Mouse (Mus musculus) A20 (cell line): Measurements from ENCODE around the gene RPS10-NUDT3.

Experiments used
- DNase-seq: peaks from one replicate; pipeline ENCODE4 v3.0.0-alpha.2; 2011; ENCODE audit warnings: low read depth, low spot score

The RPS10-NUDT3 gene

DNA sequence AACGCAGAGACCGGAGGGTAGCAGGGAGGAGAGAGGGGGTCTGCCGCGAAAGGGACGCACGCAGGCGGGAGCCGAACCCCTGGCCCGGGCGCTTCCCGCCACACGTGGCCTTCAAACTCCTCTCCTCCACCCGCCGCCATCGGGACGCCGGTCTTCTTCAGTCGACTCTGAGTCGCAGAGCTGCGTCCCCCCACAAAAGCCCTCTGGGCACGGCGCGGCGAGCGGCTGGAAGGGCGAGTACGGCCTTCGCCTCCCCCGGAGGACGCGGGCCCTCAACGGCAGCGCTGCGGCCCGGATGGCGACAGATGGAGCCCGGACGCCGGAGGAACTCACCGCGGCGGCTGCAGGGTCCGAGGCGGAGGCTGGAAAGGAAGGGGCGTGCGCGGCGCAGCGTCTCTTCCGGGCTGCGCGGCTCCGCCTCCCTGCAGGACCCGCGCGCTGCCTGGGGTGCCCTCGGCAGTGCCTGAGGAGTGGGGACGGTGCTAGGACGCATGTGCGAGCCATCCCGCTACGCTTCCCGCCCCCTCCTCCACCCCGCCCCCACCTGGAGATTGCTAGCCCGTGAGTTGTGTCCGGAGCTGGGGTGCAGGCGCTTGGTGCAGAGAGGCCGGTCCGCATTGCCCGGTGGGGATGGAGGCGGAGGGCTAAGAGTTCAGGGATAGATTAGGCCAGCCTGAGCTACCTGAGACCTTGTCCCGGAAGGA lies at the start of gene RPS10-NUDT3:
Gene RPS10-NUDT3 (minus strand): TSS at position 352 of the 704 bp plus-strand sequence.
- DNase-seq = peak; percentile 94

DNA sequence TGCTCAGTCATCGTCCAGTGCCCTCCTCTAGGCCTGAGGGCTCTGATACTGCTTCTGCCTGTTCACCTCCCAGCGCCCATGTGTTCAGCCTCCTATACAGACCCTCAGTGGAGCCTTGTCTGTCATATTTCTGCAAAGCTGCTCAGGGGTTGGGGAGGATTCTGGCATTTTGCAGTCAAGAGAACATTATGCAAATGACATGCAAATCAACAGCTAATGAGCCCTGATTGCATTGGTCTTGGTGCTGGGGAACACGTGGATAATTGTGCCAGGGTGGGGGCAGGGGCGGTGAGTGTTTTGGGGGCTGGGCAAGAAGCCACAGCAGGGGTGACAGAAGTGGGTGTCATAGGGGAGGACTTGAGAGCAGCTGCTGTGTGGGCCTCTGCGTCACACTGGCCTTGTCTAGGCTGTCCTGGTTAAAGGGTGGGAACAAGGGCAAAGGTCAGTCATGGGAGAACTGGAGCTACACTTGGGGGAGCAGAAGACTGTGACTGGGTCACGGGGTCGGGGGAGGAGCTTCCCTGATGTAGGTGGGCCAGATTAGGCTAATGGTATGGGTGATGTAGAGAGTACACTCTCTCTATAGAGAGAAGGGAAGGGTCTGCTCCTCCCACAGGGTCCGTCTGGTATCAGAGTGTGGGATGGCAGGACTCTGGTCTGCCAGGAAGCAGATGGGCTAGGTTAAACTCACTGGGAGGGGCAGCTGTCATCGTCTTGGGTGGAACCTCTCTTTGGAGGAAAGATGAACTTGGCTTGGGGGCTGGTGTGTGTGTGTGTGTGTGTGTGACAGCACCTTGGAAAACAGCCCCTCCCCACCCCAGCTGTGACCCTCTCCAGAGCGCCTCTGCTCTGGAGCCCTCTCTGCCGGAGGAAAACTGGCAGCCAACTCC lies 44.1 kb upstream of the RPS10-NUDT3 start:
- no peak for DNase-seq

DNA sequence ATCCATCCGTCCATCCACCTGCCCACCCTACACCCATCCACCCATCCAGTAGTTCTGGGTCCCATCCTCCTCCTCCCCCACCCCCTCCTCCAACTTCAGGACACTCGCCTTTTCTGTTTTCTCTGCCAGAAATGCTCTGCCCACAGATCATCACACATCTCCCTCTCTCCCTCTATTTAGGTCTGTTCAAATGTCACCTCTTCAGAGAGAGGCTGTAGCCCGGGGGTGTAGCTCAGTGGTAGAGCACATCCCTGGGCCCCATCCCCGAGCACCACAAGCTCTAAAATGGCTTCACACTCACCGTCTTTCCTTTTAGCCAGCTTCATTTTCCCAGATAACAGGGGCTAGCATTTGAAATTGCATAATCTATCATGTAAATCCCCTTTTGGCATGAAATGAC lies 42.7 kb upstream of the RPS10-NUDT3 start:
- no peak for DNase-seq

DNA sequence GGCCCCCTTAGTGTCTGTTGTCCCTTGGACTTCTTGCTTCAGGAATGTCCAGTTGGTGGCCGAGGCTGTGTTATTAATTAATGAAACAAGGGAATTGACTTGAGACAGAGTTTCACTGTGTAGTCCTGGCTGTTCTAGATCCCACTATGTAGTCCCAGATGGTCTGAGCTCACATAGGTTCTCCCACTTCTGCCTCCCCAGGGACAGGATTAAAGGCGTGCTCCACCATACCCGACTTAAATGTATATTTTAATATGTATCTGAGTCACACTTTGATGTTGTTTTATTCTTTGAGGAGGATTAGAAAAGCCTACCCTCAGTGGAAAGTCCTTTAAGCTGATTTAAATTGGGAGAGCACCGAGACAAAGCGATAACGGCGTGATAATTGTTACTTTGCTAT lies 41.2 kb upstream of the RPS10-NUDT3 start:
- no peak for DNase-seq

DNA sequence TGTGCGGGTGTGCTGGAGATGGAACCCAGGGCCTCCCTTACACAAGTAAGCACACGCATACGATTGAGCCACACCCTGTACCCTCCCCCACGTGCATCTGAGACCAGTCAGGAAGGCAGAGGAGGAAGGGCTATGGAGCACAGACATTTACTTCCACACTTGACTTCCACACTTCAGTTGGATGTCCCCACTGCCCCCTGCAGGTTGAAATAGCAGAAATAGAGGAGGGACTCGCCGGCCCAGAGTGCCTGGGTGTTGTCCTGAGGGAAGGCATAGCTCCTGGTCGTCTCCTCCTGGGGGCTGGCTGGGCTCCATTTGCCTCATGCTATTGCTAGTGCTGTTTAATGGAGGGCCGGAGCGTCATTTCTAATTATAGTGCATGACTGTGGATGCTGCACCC lies 40.4 kb upstream of the RPS10-NUDT3 start:
- no peak for DNase-seq

DNA sequence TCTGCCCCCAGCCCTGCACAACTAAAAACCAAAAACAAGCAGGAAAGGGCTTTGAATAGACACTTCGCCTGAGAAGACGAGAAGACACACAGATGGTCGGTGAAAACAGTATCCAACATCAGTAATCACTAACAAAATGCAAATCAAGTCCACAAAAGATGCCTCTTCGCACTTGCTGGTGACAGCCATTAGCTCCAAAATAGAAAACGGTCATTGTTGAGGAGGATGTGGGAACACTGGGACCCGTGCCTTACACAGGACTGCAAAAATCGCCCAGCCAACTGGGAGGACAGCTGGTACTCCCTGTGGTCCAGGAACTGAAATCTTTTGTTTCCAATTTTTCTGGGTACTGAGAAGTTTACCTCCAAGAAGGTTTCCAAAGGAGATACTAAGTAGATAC lies 38.9 kb upstream of the RPS10-NUDT3 start:
- no peak for DNase-seq

DNA sequence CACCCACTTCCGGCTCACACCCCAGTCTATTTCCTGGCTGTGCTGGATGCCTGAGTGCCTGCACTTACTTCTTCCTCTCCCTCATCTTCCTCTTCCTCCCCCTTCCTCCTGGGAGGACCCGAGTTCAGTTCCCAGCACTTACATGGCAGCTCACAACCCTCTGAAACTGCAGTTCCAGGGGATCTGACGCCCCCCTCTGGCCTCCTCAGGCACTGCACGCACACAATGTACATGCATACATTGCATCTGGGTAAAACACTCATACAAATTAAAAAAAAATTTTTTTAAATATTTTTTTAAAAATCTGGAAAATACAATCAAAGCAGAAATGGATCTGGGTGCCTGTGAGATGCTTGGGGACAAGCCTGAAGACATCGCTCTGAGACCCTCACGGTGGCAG lies 36.7 kb upstream of the RPS10-NUDT3 start:
- DNase-seq = no peak

DNA sequence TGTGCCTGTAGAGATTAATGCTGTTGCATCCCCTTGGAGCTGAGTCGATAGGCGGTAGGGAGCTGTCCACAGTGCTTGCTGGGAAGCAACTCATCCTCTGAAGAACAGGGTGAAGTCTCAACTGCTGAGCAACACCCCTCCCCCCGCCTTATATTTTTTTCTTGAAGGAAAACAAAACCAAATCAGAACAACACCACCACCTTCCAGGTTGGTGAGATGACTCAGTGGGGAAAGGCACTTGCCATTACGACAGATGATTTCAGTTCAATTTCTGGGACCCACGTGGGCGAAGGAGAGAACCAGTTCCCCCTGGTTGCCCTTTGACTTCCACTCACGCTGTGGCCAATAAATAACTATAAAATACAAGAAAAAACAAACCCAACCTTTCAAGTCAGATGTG lies 23.7 kb upstream of the RPS10-NUDT3 start:
- no peak for DNase-seq

DNA sequence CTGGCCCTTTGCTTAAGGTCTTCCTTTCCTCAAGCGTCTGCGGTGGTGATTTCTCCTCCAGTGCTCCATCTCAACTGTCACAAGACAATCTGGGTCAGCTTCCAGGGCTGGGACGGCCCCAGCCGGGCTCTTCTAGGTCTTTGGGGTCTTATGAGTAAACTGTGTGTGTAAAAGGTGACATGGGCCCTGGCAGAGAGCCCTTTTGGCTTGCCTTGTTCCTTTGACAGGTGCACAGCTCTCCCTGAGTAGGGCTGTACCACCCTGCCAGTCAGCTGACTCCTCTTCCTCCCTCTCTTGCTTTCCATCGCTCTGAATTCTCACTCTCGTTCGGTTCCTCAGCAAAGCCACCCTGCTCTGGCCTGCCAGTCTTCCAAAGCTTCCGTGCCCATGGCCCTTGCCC lies 22.1 kb upstream of the RPS10-NUDT3 start:
- no peak for DNase-seq

DNA sequence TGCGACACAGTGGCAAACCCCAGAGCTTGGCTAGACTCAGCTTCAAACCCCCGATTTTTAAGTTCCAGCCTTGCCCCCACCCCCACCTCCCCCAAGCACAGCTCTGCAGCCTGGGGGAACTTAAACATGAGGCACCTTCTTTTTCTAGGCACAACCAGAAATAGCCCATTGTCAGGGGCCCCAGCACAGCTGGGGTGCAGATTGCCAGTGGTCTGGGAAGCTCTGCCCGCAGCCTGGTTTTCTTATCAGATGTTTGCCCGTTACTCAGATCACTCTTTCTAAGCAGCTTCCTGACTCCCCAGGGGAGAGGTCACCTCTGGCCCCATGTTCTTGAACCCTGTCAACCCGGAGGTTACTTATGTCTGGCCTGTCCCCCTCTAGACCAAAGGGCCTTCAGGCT lies 21.4 kb upstream of the RPS10-NUDT3 start:
- no peak for DNase-seq

DNA sequence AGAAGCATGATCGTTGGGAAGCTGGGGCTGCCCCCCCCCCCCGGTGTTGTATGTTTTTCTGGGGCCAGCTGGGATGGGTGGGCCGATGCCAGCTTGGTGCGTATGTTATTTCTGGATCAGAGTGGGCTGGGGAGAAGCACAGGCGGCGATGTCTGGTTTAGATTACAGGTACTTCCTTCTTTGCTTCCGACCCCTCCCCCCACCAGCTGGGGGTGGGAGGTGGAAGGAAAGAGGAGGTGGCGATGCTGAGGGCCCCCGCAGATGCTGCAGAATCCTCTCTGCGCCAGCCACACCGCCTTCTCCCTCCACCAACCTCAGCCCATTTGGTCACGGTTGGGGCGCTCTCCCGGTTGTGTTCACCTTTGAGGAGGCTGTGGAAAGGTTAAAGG lies 21.0 kb upstream of the RPS10-NUDT3 start:
- DNase-seq = peak; percentile 80

DNA sequence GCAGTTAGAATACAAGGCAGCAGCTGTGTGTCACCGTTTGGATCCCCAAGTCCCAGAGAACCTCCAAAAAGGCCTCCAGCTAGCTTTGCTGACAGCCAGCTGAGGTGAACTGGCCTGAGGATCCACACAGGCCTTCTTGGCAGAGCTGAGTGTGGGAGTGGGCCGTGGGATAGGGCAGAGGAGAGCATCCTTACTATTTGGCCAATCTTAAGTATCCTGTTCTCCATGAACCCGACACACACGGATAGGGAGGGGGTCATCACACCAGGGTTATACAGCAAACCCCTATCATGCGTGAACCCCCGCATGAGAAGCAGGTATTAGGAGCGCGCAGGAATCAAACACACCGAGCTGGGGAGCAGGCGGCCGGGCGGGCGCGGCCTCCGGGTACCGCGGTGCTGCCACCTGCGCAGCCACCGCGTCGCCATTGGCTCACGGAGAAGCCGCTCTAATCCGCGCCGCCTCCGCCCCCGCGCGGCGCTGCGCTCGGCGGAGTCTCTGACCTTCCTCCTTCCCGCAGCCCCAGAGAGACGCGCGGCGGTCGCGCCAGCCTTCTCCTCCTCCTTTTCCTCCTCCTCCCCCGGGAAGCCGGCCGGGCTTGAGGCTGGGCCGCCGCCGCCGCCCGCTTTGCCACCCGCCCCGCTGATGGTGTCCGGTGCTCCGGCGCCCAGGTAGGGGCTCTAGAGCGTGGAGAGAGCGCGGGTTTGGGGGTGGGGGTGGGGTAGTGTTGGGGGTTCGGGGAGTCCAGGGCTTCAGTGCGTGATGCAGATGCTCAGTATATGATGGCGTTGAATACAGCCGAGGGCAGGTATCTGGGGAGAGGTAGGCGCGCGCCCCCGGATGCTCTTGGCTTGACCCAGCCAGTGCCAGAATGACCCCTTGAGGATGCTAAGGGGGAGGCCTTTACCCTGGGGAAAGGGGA lies 20.3 kb upstream of the RPS10-NUDT3 start, which contains the start of gene Pacsin1:
Gene Pacsin1 (plus strand): TSS at position 421 of the 922 bp plus-strand sequence.
- peak; percentile 78 for DNase-seq

DNA sequence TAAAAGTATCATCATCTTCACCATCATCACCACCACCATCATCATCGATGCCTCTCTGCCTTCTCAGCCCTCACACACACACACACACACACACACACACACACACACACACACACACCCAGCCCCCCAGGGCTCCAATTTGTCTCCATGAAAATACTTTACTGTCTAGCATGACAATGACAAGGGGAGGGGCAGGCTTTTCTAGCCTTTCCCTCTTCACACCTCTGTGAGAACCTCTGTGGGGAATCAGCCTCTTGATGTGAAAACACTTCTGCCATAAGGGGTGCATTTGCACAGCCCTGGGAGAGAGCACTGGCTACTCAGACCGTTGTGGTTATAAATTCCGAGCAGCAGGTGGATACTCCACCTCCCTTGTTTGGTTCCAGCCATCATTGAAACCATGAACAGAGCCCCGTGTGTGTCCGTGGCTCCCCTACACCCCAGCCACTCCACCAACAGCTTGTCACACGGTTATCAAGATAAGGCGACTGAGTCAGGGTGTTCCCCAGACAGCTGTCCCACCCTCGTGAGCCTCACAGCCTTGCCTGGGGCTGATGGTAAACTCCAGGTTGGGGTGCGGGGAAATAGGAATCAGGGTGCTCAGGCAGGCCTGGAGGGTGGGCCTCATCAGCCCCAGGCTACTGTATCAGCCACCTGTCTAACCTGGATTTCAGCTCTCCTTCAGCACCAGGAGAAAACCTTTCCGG lies 18.4 kb upstream of the RPS10-NUDT3 start:
- no peak for DNase-seq

DNA sequence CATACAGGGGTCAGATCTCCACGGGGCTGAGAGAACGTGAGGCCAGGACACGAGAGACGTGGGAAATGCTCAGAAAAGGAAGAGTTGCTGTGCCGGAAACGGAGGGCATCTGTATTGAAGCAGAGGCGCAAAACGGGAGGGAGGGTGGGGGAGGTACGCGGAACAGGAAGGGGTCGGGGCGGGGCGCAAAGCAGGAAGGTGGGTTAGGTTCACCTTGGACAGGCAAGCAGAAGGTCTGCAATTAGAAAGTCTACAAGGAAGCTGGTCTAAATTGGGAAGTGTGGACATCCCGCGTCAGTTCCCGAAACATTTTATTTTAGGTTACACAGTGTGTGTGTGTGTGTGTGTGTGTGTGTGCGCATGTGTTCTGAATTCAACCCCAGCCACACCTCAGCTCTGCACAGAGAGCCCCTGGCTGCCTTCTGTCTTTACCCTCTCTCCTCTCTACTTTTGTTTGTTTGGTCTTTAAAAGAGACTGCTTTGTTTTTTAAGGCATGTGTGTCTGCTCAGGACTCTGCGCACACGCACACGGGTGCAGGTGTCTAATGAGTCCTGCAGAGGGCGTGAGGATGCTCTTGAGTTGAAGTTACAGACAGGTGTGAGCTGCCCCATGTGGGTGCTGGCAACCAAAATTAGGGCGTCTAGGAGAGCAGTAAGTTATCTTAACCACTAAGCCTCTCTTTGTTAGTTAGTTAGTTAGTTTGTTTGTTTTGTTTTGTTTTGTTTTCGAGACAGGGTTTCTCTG lies 17.2 kb upstream of the RPS10-NUDT3 start:
- no peak for DNase-seq

DNA sequence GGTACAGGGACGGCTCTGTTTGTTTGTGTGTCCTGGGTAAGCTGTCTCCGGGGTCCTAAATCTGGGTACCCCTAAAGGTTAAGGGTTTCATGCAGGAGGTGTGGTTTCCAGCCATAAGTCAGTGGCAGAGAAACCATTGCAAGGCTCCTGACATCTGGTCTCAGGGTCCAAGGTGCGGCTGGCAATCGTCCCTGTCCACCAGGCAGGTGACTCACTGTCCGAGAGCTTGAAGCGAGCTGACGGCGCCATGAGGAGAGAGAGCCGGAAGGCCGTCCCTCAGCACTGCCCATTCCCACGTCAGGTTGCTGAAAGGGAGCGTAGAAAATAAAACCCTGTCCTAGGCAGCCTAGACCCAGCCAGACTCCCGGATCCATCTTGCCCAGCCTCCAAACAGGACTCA lies 15.6 kb upstream of the RPS10-NUDT3 start:
- no peak for DNase-seq

DNA sequence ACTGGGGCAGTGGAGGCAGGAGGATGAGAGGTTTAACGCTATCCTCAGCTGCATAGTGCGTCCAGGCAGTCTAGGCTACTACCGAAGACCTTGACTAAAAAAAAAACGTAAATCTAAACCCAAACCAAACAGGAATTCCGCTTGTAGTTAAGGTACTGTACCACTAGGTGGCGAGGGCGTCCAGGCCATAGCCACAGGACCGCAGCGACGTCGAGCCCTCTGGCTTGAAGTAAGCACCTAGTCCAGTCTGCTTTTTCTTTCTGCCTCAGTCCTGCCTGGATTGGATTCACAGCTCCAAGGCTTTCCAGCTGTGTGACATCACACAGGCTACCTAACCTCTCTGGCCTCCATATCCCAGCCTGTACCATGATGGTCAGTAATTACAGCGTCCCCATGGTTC lies 15.1 kb upstream of the RPS10-NUDT3 start:
- DNase-seq = peak; percentile 79

DNA sequence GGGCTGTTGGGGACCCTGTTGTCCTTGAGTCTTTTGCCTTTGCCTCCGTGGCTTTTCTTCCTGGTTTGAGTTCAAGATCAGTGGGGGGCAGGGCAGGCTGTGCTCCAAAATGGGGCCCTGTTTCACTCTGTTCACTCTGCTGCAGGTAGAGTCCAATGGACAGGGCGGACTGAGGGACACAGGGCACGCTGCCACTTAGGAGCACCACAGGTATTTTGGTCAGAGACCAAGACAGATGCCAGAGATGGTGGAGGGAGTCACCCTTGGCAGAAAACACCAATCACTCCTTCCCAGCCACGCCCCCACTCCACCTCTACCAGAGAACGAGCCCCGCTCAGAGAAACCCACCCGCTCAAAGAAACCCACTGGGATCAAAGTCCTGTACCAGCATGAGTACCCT lies 10.8 kb upstream of the RPS10-NUDT3 start:
- DNase-seq = no peak

DNA sequence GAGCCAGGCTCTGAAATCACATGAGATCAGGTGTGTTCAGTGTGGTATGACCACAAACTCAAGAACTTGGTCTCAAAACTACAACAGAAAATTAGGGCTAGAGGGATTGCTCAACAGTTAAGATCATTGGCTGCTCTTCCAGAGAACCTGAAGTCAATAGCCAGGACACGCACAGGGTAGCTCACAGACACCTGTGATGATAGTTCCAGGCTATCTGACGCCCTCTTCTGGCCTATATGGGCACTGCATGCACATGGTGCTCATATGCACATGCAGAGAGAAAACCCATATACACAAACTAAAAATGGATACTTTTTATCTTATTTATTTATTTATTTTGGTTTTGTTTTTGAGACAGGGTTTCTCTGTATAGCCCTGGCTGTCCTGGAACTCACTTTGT lies 9.6 kb upstream of the RPS10-NUDT3 start:
- DNase-seq = no peak

DNA sequence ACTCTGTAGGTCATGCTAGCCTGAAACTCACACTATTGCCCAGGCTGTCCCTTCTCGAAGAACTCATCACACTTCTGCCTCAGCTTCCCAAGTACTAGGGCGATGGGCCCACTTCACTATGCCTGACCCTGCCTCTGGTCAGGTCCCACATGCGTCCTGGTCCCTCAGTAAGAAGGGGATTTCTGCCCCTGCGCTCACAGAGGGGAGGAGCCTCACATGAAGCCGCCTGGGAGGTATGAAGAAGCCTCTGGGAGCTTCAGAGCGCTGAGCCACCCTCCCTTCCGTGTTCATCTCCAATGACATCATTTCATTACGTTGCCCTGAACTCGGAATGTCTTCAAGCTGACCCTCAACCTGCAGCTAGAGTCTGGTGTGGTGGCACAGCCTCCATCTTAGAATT lies 8.7 kb upstream of the RPS10-NUDT3 start:
- no peak for DNase-seq

DNA sequence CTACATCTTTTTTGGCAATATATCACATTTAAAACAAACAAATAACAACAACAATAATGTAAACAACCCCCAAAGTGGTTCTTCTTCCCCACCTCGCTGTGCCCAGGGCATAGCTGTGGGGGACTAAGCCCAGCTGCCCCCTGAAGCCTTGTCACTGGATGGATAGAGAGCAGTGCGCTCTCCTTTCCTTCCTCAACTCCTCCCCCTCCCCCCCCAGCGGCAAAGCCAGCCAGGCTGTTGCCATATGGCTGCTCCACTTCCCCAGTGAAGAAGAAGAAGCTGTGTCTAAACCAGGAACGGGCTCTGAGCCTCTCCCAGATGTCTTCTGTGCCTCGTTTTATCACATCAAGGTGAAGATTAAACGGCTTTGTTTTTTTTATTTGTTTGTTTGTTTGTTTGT lies 8.1 kb upstream of the RPS10-NUDT3 start:
- DNase-seq = no peak
